Mouse (Mus musculus): ENCODE data around the gene St6gal1.

DNA sequence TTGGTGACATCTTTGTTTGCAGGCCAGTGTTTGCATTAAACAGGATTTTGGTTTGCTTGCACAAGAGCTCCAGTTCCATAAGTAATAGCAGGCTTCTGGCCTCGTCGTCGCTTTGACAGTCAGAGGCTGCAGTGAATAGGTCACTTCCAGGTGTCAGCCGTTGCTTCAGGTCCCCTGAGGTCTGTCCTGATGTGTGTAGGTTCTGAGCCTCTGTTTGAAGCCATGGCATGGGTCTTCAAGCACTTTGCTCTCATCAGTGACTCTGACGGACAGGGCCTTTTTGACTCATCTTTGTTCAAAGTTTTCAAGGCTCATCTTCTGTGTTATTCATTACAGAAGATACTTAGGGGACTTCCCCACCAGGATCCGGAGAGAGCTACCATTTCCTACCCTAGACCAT, 49.5 kb downstream of the St6gal1 start:
- TF ChIP-seq CTCF (IDR thresholded peaks at IDR 0.05; ENCODE audit: low read depth) (no peak), EP300 (optimal IDR thresholded peaks at IDR 0.05) (no peak)

All from stomach, postnatal 0 days (tissue).